Mouse (Mus musculus): Measurements from ENCODE around the gene Trp53rkb.

- TF ChIP-seq CTCF (IDR thresholded peaks at IDR 0.05; ENCODE audit: low read depth, low read length) = no peak
- no peak for TF ChIP-seq POLR2A (IDR thresholded peaks at IDR 0.05; ENCODE audit: borderline replicate concordance, low read depth, low read length)
Measured at GRCm38 (mm10) chr2:166809499-166809898, 17.2 kb downstream of the Trp53rkb start.
